Mouse (Mus musculus) ovary, postnatal 14 days (tissue): Measurements from ENCODE around the gene Pdss2.

Source experiments
- DNase-seq: peaks from one replicate; pipeline ENCODE4 v3.0.0; 2022; ENCODE audit warnings: low spot score

The Pdss2 gene

GRCm38 (mm10) chr10:43440050-43440449 is 218.8 kb downstream of the Pdss2 start:
- DNase-seq: no peak

- no peak for DNase-seq
Observed at GRCm38 (mm10) chr10:43440981-43441740, 219.9 kb downstream of the Pdss2 start.

GRCm38 (mm10) chr10:43448656-43449055 is 227.4 kb downstream of the Pdss2 start:
- no peak for DNase-seq

- peak; percentile 51 for DNase-seq
Observed at GRCm38 (mm10) chr10:43451848-43452662, 230.8 kb downstream of the Pdss2 start.

GRCm38 (mm10) chr10:43452663-43452996 is 231.3 kb downstream of the Pdss2 start:
- DNase-seq: no peak

GRCm38 (mm10) chr10:43454219-43454618 is 232.9 kb downstream of the Pdss2 start:
- DNase-seq: no peak

- no peak for DNase-seq
Observed at GRCm38 (mm10) chr10:43454671-43455070, 233.4 kb downstream of the Pdss2 start.

- DNase-seq: no peak
Observed at GRCm38 (mm10) chr10:43462821-43463220, 241.5 kb downstream of the Pdss2 start.

- no peak for DNase-seq
Observed at GRCm38 (mm10) chr10:43463227-43463626, 241.9 kb downstream of the Pdss2 start.

GRCm38 (mm10) chr10:43466223-43466622 is 244.9 kb downstream of the Pdss2 start:
- no peak for DNase-seq

GRCm38 (mm10) chr10:43467659-43468058 is 246.4 kb downstream of the Pdss2 start:
- DNase-seq: no peak

- no peak for DNase-seq
Observed at GRCm38 (mm10) chr10:43468293-43468692, 247.0 kb downstream of the Pdss2 start.

- no peak for DNase-seq
Observed at GRCm38 (mm10) chr10:43475376-43475775, 254.1 kb downstream of the Pdss2 start.

GRCm38 (mm10) chr10:43477459-43477858 is 256.2 kb downstream of the Pdss2 start:
- no peak for DNase-seq

GRCm38 (mm10) chr10:43477865-43478681 is 256.8 kb downstream of the Pdss2 start:
- DNase-seq: peak; percentile 28

GRCm38 (mm10) chr10:43478751-43479435 is 257.6 kb downstream of the Pdss2 start, which contains the start of gene Bend3:
Bend3 (plus strand) TSS chr10:43478831.
- peak; percentile 38 for DNase-seq

- DNase-seq: peak; percentile 85
Observed at GRCm38 (mm10) chr10:43479436-43480157, 258.3 kb downstream of the Pdss2 start.

GRCm38 (mm10) chr10:43480227-43480849 is 259.1 kb downstream of the Pdss2 start:
- DNase-seq: no peak

GRCm38 (mm10) chr10:43481179-43481578 is 259.9 kb downstream of the Pdss2 start:
- DNase-seq: no peak

GRCm38 (mm10) chr10:43482021-43482420 is 260.7 kb downstream of the Pdss2 start:
- no peak for DNase-seq
